Mouse (Mus musculus): ENCODE data around the gene Slc36a4. TPM values are rescaled to one million over a fixed set of nuclear protein-coding genes. Genes with fewer than 3 reads are reported as not detected.

Gene Slc36a4
- total and polyA plus RNA-seq, 3 experiments, result 6.6 to 9.2 (median 9.0) TPM

GRCm38 (mm10) chr9:15717363-15717762 lies 7.8 kb downstream of the Slc36a4 start:
- peaks cover 28 to 73% of the 10 kb centered on the region in 2 experiments for H3K4me1 ChIP-seq (ENCODE audit: control insufficient read depth in 1 of 2, insufficient read depth in 2 of 2)
- H3K27me3 ChIP-seq (replicated peaks), result no peaks in the 10 kb centered on the region
- peaks cover 4% of the 10 kb centered on the region for H3K79me2 ChIP-seq (replicated peaks; ENCODE audit: control insufficient read depth, extremely low read depth, insufficient read depth, poor library complexity, severe bottlenecking)
- TF ChIP-seq CHD1 (IDR thresholded peaks at IDR 0.05; ENCODE audit: low read depth, low read length) (no peak), ZC3H11A (IDR thresholded peaks at IDR 0.05; ENCODE audit: low read depth, low read length) (no peak), E2F4 (IDR thresholded peaks at IDR 0.05; ENCODE audit: insufficient replicate concordance, low read depth, low read length) (no peak), HCFC1 (IDR thresholded peaks at IDR 0.05; ENCODE audit: low read depth, low read length) (no peak), ZNF384 (IDR thresholded peaks at IDR 0.05; ENCODE audit: low read depth, low read length) (no peak), ELF1 (IDR thresholded peaks at IDR 0.05; ENCODE audit: low read depth, low read length) (no peak), JUND (conservative IDR thresholded peaks at IDR 0.05; ENCODE audit: low read depth, low read length) (no peak), MXI1 (IDR thresholded peaks at IDR 0.05; ENCODE audit: low read depth, low read length) (no peak), RAD21 (IDR thresholded peaks at IDR 0.05; ENCODE audit: low read depth, low read length) (no peak), EP300 (IDR thresholded peaks at IDR 0.05; ENCODE audit: low read length) (no peak), RCOR1 (conservative IDR thresholded peaks at IDR 0.05; ENCODE audit: low read depth, low read length) (no peak), NELFE (IDR thresholded peaks at IDR 0.05; ENCODE audit: low read depth, low read length) (no peak), BHLHE40 (IDR thresholded peaks at IDR 0.05; ENCODE audit: low read depth, low read length) (no peak), PAX5 (IDR thresholded peaks at IDR 0.05; ENCODE audit: low read length) (no peak), CTCF (conservative IDR thresholded peaks at IDR 0.05 in 1 of 2, IDR thresholded peaks at IDR 0.05 in 1 of 2; ENCODE audit: low read depth in 2 of 2, low read length in 2 of 2) (no peak), TCF12 (IDR thresholded peaks at IDR 0.05; ENCODE audit: low read depth, low read length) (no peak), NRF1 (IDR thresholded peaks at IDR 0.05; ENCODE audit: low read depth, low read length) (no peak), IRF4 (IDR thresholded peaks at IDR 0.05; ENCODE audit: low read depth, low read length) (no peak), USF2 (conservative IDR thresholded peaks at IDR 0.05; ENCODE audit: low read depth, low read length) (no peak)
- dilution Hi-C loops (cut with MboI; ENCODE audit: extremely low pct_ligation_motif_present, extremely low pct_unique_long_range_greater_than_20kb, low sequenced_read_pairs), result no loop called here
- H3K27ac ChIP-seq (ENCODE audit: insufficient read depth, low read depth), result peak overlapping the region; percentile 64; the same call in 1 of the 2 replicates
- no peak overlapping the region for H3K9ac ChIP-seq (ENCODE audit: insufficient read depth, low read depth)
- DNase-seq (ENCODE audit: extremely low read depth), result no peak
- no peaks in the 10 kb centered on the region for H3K9me3 ChIP-seq (replicated peaks; ENCODE audit: low read length)
- peak overlapping the region in 1 of 3 experiments; percentile 29 for H3K4me3 ChIP-seq (replicated peaks in 1 of 3; ENCODE audit: low read depth in 2 of 3, low read length in 2 of 3, poor library complexity in 1 of 3)
- H3K4me2 ChIP-seq (ENCODE audit: insufficient read depth, low read depth, poor library complexity, severe bottlenecking), result no peak overlapping the region
- peaks cover under 1 to 9% of the 10 kb centered on the region in 2 experiments for H3K36me3 ChIP-seq (replicated peaks in 1 of 2; ENCODE audit: control insufficient read depth in 1 of 2, insufficient read depth in 1 of 2, low read length in 1 of 2)
- in situ Hi-C loops (cut with MboI; ENCODE audit: low pct_ligation_motif_present, low pct_unique_long_range_greater_than_20kb, low sequenced_read_pairs), result no loop called here

DNA sequence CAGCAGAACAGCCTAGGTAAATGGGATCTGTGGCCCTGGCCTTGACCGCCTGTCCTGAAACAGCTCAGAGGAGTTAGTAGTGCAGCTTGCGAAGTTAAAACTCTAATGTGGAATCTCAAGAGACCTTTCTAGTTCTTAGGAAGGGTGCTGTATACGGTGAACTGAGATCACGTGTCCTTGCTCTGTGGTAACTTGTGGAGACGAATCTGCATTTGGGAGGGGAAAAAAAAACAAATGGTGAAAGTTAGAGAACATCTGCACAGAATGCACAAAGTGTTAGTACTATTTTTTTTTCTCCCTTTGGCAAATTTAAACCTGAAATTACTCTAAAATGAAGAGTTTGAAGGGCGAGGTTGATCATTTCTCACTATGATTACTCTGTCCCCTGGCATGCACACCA lies 8.8 kb downstream of the Slc36a4 start:
- peaks cover 28 to 69% of the 10 kb centered on the region in 2 experiments for H3K4me1 ChIP-seq (ENCODE audit: control insufficient read depth in 1 of 2, insufficient read depth in 2 of 2)
- no peaks in the 10 kb centered on the region for H3K9me3 ChIP-seq (replicated peaks; ENCODE audit: low read length)
- H3K27ac ChIP-seq (ENCODE audit: insufficient read depth, low read depth), result peak overlapping the region; percentile 64
- dilution Hi-C loops (cut with MboI; ENCODE audit: extremely low pct_ligation_motif_present, extremely low pct_unique_long_range_greater_than_20kb, low sequenced_read_pairs), result no loop called here
- H3K36me3 ChIP-seq (replicated peaks in 1 of 2; ENCODE audit: control insufficient read depth in 1 of 2, insufficient read depth in 1 of 2, low read length in 1 of 2), result peaks cover 4 to 14% of the 10 kb centered on the region in 2 experiments
- peak; percentile 55 for DNase-seq (ENCODE audit: extremely low read depth)
- no peaks in the 10 kb centered on the region for H3K27me3 ChIP-seq (replicated peaks)
- peaks cover 4% of the 10 kb centered on the region for H3K79me2 ChIP-seq (replicated peaks; ENCODE audit: control insufficient read depth, extremely low read depth, insufficient read depth, poor library complexity, severe bottlenecking)
- H3K4me3 ChIP-seq (replicated peaks in 1 of 3; ENCODE audit: low read depth in 2 of 3, low read length in 2 of 3, poor library complexity in 1 of 3), result no peak overlapping the region
- in situ Hi-C loops (cut with MboI; ENCODE audit: low pct_ligation_motif_present, low pct_unique_long_range_greater_than_20kb, low sequenced_read_pairs), result no loop called here
- H3K4me2 ChIP-seq (ENCODE audit: insufficient read depth, low read depth, poor library complexity, severe bottlenecking), result peak overlapping the region; percentile 70; the same call in 1 of the 2 replicates
- H3K9ac ChIP-seq (ENCODE audit: insufficient read depth, low read depth), result peak overlapping the region; percentile 23
- no peak for TF ChIP-seq POLR2AphosphoS2 (IDR thresholded peaks at IDR 0.05; ENCODE audit: low read depth, low read length)
- peak; percentile 84 for TF ChIP-seq USF1 (IDR thresholded peaks at IDR 0.05; ENCODE audit: low read depth, low read length)
- no peak; the same call in 1 of the 2 replicates for TF ChIP-seq CHD2 (IDR thresholded peaks at IDR 0.05; ENCODE audit: low read length)
- TF ChIP-seq TCF12 (IDR thresholded peaks at IDR 0.05; ENCODE audit: low read depth, low read length), result peak; percentile 69; the same call in 1 of the 2 replicates
- TF ChIP-seq GABPA (IDR thresholded peaks at IDR 0.05; ENCODE audit: insufficient replicate concordance, low read depth, low read length), result no peak
- TF ChIP-seq HCFC1 (IDR thresholded peaks at IDR 0.05; ENCODE audit: low read depth, low read length), result no peak
- no peak for TF ChIP-seq RCOR1 (conservative IDR thresholded peaks at IDR 0.05; ENCODE audit: low read depth, low read length)
- TF ChIP-seq RAD21 (IDR thresholded peaks at IDR 0.05; ENCODE audit: low read depth, low read length), result no peak
- peak; percentile 61; the same call in 1 of the 2 replicates for TF ChIP-seq CHD1 (IDR thresholded peaks at IDR 0.05; ENCODE audit: low read depth, low read length)
- TF ChIP-seq ELF1 (IDR thresholded peaks at IDR 0.05; ENCODE audit: low read depth, low read length), result no peak
- TF ChIP-seq KAT2A (IDR thresholded peaks at IDR 0.05; ENCODE audit: insufficient replicate concordance, low read length), result no peak
- no peak for TF ChIP-seq NELFE (IDR thresholded peaks at IDR 0.05; ENCODE audit: low read depth, low read length)
- TF ChIP-seq ZC3H11A (IDR thresholded peaks at IDR 0.05; ENCODE audit: low read depth, low read length), result no peak
- no peak for TF ChIP-seq CTCF (conservative IDR thresholded peaks at IDR 0.05 in 1 of 2, IDR thresholded peaks at IDR 0.05 in 1 of 2; ENCODE audit: low read depth in 2 of 2, low read length in 2 of 2)
- TF ChIP-seq ETS1 (conservative IDR thresholded peaks at IDR 0.05; ENCODE audit: low read depth, low read length), result peak; percentile 55
- TF ChIP-seq MEF2A (IDR thresholded peaks at IDR 0.05; ENCODE audit: borderline replicate concordance, low read depth, low read length), result peak; percentile 26; the same call in 1 of the 2 replicates
- peak; percentile 94 for TF ChIP-seq BHLHE40 (IDR thresholded peaks at IDR 0.05; ENCODE audit: low read depth, low read length)
- no peak for TF ChIP-seq E2F4 (IDR thresholded peaks at IDR 0.05; ENCODE audit: insufficient replicate concordance, low read depth, low read length)
- peak; percentile 80 for TF ChIP-seq EP300 (IDR thresholded peaks at IDR 0.05; ENCODE audit: low read length)
- TF ChIP-seq MAX (IDR thresholded peaks at IDR 0.05; ENCODE audit: low read length), result peak; percentile 87
- peak; percentile 46; the same call in 1 of the 2 replicates for TF ChIP-seq IRF4 (IDR thresholded peaks at IDR 0.05; ENCODE audit: low read depth, low read length)
- no peak for TF ChIP-seq TBP (conservative IDR thresholded peaks at IDR 0.05; ENCODE audit: low read depth, low read length)
- peak; percentile 13; the same call in 1 of the 2 replicates for TF ChIP-seq JUN (IDR thresholded peaks at IDR 0.05; ENCODE audit: insufficient read depth, low read depth, low read length)
- no peak for TF ChIP-seq JUND (conservative IDR thresholded peaks at IDR 0.05; ENCODE audit: low read depth, low read length)

Measured in CH12.LX (cell line).